Mouse (Mus musculus): ENCODE results near the gene Oog2.
"Not testable (repeated sequence)": the region's sequence is repeated elsewhere in the genome, so short reads cannot be mapped to it uniquely, and the experiment has no call there.

Oog2 gene

GRCm38 (mm10) chr4:144190419-144190818 is at the start of gene Oog2:
TSS of gene Oog2 (plus strand) at chr4:144190719.
- no peak for DNase-seq (ENCODE audit: low spot score in 2 of 2)

GRCm38 (mm10) chr4:144162563-144162962 is 28.0 kb upstream of the Oog2 start, which contains the start of gene Oog3:
TSS of gene Oog3 (minus strand) at chr4:144162663.
- DNase-seq (ENCODE audit: low spot score in 2 of 2): no peak

DNA sequence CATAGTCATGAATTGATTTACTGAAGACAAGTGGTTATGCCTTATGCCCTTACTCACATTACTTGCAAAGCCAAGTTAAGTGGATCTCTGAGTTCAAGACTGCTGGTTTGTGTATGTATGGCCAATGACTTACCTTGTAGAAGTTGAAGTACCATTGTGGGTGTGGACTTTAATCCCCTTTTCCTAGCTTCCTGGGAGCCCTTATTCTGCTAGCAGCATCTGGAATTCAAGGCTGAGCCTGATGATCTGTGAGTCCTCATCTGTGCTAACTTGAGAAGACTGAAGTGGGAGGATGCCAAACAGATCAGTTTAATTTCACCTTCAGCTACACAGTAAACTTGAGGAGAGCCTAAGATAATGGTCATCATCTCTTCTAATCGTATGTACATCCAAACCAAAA is 22.7 kb downstream of the Oog2 start, which contains the start of gene C87977:
TSS of gene C87977 (minus strand) at position 101 of the 400 bp plus-strand sequence.
- not testable (repeated sequence) for DNase-seq (ENCODE audit: low spot score in 2 of 2)
